Mouse (Mus musculus) gastrocnemius, adult 2 months (tissue): ENCODE measurements around the gene S100a2. TPM values are rescaled to one million over a fixed set of nuclear protein-coding genes. Genes with fewer than 3 reads are reported as not detected.

Experiments used
- DNase-seq: peaks from one replicate; pipeline ENCODE4 v3.0.0; 2022
- H3K27ac ChIP-seq: fragments of 200-600 bp; 2 replicates; pipeline ENCODE4 v1.8.1; 2022; ENCODE audit warnings: mild to moderate bottlenecking
- H3K4me3 ChIP-seq: fragments of 200-600 bp; 2 replicates; pipeline ENCODE4 v1.8.1; 2022; ENCODE audit warnings: mild to moderate bottlenecking, moderate library complexity
- CTCF ChIP-seq: fragments of 200-600 bp; IDR thresholded peaks from 2 replicates; pipeline ENCODE4 v1.8.1; 2022; ENCODE audit warnings: antibody characterized with exemption, mild to moderate bottlenecking, moderate library complexity
- intact Hi-C: fragments of 180-260 bp; cut with DNase I; formaldehyde crosslinking; loops from one replicate; pipeline ENCODE4 v1.15.1; 2025
- long read RNA-seq, 2 experiments: library from polyadenylated mRNA; stranded (forward); transcript quantifications; one replicate each; pipeline ENCODE4 v2.0.0; 2021
- total RNA-seq, 2 experiments: library from RNA; stranded (reverse); gene quantifications; 2 replicates each; pipeline ENCODE4 v1.2.3; 2021

The S100a2 gene
- total RNA-seq: not detected
- long read RNA-seq, experiment 1: 0 reads
- long read RNA-seq, experiment 2: 0 reads

DNA sequence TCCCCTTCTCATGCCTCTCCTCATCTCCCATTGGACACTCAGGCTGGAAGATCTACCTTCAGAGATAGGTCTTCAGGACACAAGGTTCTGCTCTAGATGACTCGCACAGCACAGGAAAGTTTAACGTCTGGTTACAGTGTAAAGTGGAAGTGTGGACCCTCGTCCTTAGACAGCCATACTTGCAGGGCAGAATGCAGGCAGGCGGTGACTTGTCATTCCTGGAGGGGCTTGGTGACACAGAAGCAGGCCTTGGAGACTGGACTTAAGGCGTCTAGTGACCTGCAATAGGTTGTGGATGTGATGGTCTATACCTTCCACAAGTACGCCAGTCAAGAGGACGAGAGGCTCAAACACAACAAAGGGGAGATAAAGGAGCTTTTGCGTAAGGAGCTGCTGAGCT lies at the start of gene S100a2:
Gene S100a2 (plus strand): TSS at position 301 of the 400 bp plus-strand sequence.
- intact Hi-C loops: loop anchor here (5.0 to 10.0 kb wide), 3 partner anchors 48 to 117 kb away; partner anchors contain the start of gene S100a14
- Histone ChIP-seq H3K4me3 (no peak within 1 kb of the TSS), H3K27ac (peak within 1 kb of the TSS; percentile 53)
- no peak for DNase-seq
- no peak for TF ChIP-seq CTCF

GRCm38 (mm10) chr3:90540904-90541303 lies 49.1 kb upstream of the S100a2 start:
- no peak for TF ChIP-seq CTCF
- intact Hi-C loops: loop anchor here (5.0 kb wide), 1 partner anchor 46 kb away; no protein-coding TSS in a partner anchor
- peak; percentile 39 for DNase-seq
- Histone ChIP-seq H3K27ac (peak overlapping the region; percentile 89), H3K4me3 (peak overlapping the region; percentile 69)

GRCm38 (mm10) chr3:90549676-90550420 lies 40.2 kb upstream of the S100a2 start:
- Histone ChIP-seq H3K27ac (0 out of 2 replicates have a peak overlapping the region, but pooled peaks have one; percentile 6), H3K4me3 (no peak overlapping the region)
- intact Hi-C loops: no loop called here
- TF ChIP-seq CTCF: no peak
- DNase-seq: no peak

GRCm38 (mm10) chr3:90550421-90550790 lies 39.6 kb upstream of the S100a2 start:
- intact Hi-C loops: no loop called here

DNA sequence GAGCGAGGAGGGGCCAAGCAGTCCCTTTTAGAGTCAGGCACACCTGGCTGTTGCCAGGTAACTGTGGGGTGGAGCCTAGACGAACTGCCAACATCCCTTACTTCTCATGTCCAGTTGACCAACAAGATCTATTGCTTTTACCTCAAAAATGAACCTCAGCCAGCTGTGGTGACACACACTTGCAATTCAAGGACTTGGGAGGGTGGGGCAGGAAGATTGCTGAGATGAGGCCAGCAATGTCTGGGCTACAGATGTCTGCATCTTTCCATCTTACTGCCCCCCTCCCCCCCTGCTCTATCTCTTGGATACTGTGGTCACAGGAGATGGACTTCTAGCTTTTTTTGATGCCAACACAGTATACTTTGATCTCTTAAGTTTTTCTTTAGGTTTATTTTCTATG lies 37.8 kb upstream of the S100a2 start:
- intact Hi-C loops: no loop called here
- no peak for DNase-seq
- TF ChIP-seq CTCF: no peak
- H3K27ac ChIP-seq: no peak overlapping the region
- H3K4me3 ChIP-seq: no peak overlapping the region

More at GRCm38 (mm10) chr3:90550421-90550790, 39.6 kb upstream of the S100a2 start:
- H3K4me3 ChIP-seq: no peak overlapping the region
- no peak for DNase-seq
- no peak for TF ChIP-seq CTCF
- no peak overlapping the region for H3K27ac ChIP-seq

GRCm38 (mm10) chr3:90555954-90556353 lies 34.1 kb upstream of the S100a2 start:
- H3K4me3 ChIP-seq: no peak overlapping the region
- peak; percentile 58 for DNase-seq
- intact Hi-C loops: no loop called here
- no peak for TF ChIP-seq CTCF
- H3K27ac ChIP-seq: 0 out of 2 replicates have a peak overlapping the region, but pooled peaks have one; percentile 32

DNA sequence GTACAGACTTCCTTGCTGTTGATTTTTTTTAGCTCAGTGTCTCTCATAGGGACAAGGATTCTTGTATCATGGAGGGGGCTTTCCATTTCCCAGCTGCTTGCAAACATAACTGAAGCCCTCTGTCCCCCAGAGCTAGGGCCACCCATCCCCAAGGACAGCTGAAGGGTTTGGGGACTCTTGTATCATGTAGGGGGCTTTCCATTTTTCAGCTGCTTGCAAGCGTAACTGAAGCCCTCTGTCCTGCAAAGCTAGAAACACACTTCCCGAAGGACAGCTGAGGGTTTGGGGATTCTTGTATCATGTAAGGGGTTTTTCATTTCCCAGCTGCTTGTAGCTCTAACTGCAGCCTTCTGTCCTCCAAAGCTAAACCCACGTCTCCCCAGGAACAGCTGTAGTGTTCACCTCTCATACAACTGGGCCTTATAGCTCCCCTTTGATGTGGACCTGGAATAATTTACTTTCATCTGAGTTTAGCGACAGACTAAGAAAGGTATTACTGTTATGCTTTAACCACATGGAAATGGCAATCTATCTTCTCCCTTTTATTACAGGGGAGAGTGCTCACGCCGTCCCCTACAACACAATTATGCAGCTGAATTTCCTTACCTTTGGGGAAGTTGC lies 29.9 kb upstream of the S100a2 start, which contains the start of gene S100a3:
Gene S100a3 (plus strand): TSS at position 571 of the 621 bp plus-strand sequence.
- H3K4me3 ChIP-seq: no peak within 1 kb of the TSS
- no peak for TF ChIP-seq CTCF
- intact Hi-C loops: no loop called here
- DNase-seq: no peak
- no peak within 1 kb of the TSS for H3K27ac ChIP-seq

DNA sequence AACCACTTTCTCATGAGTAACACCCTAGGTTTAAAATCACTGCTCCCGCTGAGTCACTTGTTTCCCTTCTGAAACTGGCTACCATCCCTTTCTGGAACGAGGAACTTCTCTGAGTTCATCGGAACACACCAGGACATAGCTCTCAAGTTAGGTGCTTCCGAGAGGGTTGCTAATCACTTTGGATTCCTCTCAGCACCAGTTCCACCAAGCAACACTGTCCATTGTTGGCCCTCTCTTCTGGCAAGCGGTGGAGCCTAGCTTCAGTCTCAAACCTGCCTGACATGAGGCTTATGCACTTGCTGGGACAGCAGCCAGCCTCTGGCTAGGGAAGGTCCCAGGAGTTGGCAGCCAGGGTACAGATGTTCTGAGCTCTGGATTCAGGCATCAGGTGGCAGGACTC lies 15.4 kb upstream of the S100a2 start:
- TF ChIP-seq CTCF: no peak
- Histone ChIP-seq H3K27ac (peak overlapping the region; percentile 76), H3K4me3 (no peak overlapping the region)
- peak; percentile 66 for DNase-seq
- intact Hi-C loops: no loop called here

DNA sequence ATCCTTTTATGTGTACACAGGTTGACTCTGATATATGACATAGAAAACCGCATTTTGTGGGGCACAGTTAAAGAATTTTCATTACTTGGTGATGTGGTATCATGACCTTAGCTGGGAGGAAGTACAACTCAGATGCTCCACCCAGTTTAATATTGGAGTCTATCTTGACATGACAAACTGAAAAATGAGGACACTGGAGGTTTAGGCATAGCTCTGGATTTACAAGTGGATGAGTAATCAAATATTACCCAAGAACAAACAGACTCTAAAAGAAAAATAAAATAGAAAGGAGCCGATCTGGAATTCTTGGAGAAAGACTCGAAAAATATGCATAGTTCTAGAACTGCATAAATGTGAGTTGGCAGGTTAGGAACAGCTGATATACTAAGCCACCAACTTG lies 14.7 kb upstream of the S100a2 start:
- TF ChIP-seq CTCF: no peak
- Histone ChIP-seq H3K4me3 (no peak overlapping the region), H3K27ac (peak overlapping the region; percentile 76)
- no peak for DNase-seq
- intact Hi-C loops: no loop called here

DNA sequence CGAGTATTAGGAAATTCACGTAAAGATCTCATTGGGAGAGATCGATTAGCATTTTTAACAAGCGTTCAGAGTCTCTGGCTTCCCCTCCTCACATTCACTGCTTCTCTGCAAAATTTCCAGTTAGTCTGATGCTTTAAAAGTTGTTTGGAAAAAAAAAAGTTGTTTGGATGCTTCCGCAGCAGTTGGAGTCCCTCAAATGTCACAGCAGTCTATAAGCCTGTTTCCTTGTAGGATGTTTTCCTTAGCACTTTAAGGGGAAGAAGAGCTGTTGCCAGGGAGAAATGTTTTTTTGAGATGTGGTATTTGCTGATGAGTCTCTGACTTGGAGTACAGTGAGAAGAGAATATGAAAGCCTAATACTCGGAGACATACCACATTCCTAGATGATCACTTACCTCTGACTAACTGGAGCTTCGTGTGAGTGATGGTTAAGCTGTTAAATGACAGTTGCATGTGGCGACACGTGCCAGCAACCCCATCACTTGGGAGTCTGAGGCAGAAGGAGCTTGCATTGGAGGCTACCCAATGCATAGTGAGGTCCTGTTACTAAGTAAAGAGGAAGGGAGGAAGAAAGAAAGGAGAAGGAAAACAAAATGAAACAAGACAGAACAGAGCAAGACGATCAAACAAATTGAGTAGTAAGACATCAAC lies 13.6 kb upstream of the S100a2 start:
- DNase-seq: no peak
- H3K27ac ChIP-seq: no peak overlapping the region
- intact Hi-C loops: no loop called here
- no peak for TF ChIP-seq CTCF
- no peak overlapping the region for H3K4me3 ChIP-seq

DNA sequence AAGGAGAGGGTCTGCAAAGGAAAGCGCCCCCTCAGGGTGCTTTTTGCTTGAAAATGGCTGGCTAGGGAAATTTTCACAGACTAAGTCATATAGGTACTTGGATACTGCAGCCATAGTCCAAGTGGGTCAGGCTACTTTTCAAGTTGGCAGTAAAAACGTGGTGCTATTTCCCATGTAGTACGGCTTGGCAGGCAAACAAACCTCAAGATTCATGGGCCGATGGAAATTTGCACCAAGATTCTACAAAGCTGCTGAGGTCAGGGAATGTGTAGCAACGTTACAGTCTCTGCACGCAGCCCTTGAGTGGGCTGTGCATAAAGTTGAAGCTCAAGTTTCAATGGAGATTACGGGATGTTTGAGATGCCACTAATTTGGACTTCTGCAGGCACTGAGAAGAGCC lies 10.6 kb upstream of the S100a2 start:
- TF ChIP-seq CTCF: no peak
- no peak overlapping the region for H3K4me3 ChIP-seq
- no peak overlapping the region for H3K27ac ChIP-seq
- DNase-seq: no peak
- intact Hi-C loops: no loop called here

GRCm38 (mm10) chr3:90581141-90581540 lies 8.9 kb upstream of the S100a2 start:
- no peak overlapping the region for H3K4me3 ChIP-seq
- no peak for DNase-seq
- no peak for TF ChIP-seq CTCF
- no peak overlapping the region for H3K27ac ChIP-seq
- intact Hi-C loops: loop anchor here (10.0 kb wide), 1 partner anchor 56 kb away; the partner anchor contains the start of gene S100a14

- no peak for DNase-seq
- no peak overlapping the region for H3K27ac ChIP-seq
- peak; percentile 46 for TF ChIP-seq CTCF
- no peak overlapping the region for H3K4me3 ChIP-seq
- intact Hi-C loops: loop anchor here (10.0 kb wide), 1 partner anchor 57 kb away; the partner anchor contains the start of gene S100a14
Measured at GRCm38 (mm10) chr3:90582156-90582555, 7.9 kb upstream of the S100a2 start.
